Mouse (Mus musculus): Measurements from ENCODE around the gene Kcnb1. TPM values are rescaled to one million over a fixed set of nuclear protein-coding genes. Genes with fewer than 3 reads are reported as not detected.

Gene Kcnb1
- polyA plus RNA-seq, 1 experiment from 2014 or later, result 1.7 TPM

DNA sequence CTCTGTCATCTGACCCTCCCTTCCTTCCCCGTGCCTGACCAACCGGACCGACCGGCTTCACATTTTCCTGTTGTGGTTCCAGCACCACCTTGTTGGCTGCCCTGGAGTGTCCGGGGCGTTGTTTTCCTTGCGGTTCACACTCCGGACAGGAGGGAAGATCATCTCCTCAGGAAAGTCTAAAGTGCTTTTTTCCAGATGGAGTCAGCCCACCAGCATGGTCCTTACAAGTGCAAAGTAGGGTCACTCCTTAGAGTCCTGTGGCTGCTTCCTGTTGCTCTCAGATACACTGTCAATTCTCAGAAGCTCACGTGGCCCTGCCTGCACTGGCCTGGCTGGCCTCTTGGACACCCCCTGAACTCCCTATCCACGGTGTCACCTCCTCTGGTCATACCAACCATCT, 71.9 kb downstream of the Kcnb1 start:
- H3K36me3 ChIP-seq (ENCODE audit: control insufficient read depth, insufficient read depth, low read length), result no peaks in the 10 kb centered on the region
- H3K9me3 ChIP-seq (replicated peaks; ENCODE audit: control insufficient read depth, low read length), result no peaks in the 10 kb centered on the region
- no peak overlapping the region for H3K9ac ChIP-seq (ENCODE audit: low read length)
- WGBS, result 49% methylated on average over 10 of the region's 10 CpGs
- H3K27me3 ChIP-seq (ENCODE audit: control insufficient read depth, insufficient read depth, low read length), result no peaks in the 10 kb centered on the region
- H3K4me3 ChIP-seq (replicated peaks; ENCODE audit: low read length), result no peak overlapping the region
- H3K4me1 ChIP-seq (ENCODE audit: control insufficient read depth, insufficient read depth, low read length), result 0 out of 2 replicates have a peak, but pooled peaks cover 4% of the 10 kb centered on the region
- H3K4me2 ChIP-seq (ENCODE audit: low read depth, low read length), result no peak overlapping the region
- ATAC-seq (ENCODE audit: insufficient read depth, low FRiP score), result no peak; the same call in 1 of the 2 replicates
- H3K27ac ChIP-seq (ENCODE audit: low read length), result no peak overlapping the region

DNA sequence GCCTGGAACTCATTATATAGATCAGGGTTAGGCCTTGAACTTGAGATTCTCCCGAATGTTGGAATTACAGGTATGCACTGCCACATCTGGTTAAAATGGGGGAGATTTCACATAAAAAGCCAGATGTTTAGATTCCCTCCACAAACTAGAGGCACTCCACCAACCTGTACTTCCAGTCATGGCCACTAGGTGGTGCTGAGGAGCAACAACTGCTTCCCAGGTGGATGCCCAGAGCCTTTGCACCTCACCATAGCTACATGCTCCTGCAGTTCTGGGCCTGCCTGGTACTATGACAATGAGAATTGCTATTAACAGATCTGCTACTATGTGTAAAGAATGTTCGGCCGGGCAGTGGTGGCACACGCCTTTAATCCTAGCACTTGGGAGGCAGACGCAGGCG, 77.2 kb downstream of the Kcnb1 start:
- Histone ChIP-seq H3K27me3 (ENCODE audit: control insufficient read depth, insufficient read depth, low read length) (no peaks in the 10 kb centered on the region), H3K9me3 (replicated peaks; ENCODE audit: control insufficient read depth, low read length) (no peaks in the 10 kb centered on the region), H3K36me3 (ENCODE audit: control insufficient read depth, insufficient read depth, low read length) (no peaks in the 10 kb centered on the region), H3K4me1 (ENCODE audit: control insufficient read depth, insufficient read depth, low read length) (no peaks in the 10 kb centered on the region), H3K27ac (ENCODE audit: low read length) (no peak overlapping the region), H3K4me3 (replicated peaks; ENCODE audit: low read length) (no peak overlapping the region), H3K4me2 (ENCODE audit: low read depth, low read length) (no peak overlapping the region), H3K9ac (ENCODE audit: low read length) (no peak overlapping the region)
- WGBS, result 44% methylated on average over 6 of the region's 6 CpGs
- ATAC-seq (ENCODE audit: insufficient read depth, low FRiP score), result no peak

DNA sequence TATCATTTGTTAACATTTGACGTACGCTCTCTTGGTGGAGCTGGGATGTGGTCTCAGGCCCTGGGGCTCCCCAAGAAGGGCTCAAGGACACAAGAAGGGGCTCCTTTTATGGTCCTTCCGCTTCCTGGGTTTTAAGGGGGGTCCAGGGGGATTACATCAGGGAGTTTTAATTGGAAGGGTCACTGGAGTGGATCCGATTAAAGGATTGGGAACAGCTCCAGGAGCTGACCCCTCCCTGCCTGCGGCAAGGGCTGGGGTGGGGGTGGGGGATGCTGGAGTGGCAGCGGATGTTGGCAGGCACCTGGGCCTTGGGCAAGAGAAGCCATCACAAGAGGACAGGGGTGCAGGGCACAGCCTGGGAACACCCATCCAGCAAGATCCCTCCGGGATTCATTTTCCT, 77.7 kb downstream of the Kcnb1 start:
- 57% methylated on average over 7 of the region's 7 CpGs for WGBS
- no peak for ATAC-seq (ENCODE audit: insufficient read depth, low FRiP score)

DNA sequence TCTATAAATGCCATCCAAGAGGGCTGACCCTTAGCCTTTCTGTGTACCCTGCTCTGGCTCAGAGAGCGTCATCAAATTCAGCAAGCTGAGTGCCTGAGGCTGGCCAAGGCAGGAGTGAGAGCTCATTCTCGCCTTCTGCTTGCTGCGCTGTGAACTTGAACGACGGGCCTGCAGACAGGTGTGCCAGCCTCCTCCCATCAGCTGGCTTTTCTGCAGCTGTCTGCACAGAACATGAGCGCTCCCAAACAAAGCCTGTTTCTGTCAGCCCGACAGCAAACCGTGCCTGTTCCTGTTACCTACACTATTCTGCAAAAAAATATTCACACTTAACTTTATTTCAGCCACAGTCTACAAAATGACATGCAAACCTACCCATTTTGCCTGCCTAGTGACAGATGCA, 80.4 kb downstream of the Kcnb1 start:
- no peak for ATAC-seq (ENCODE audit: insufficient read depth, low FRiP score)
- Histone ChIP-seq H3K36me3 (ENCODE audit: control insufficient read depth, insufficient read depth, low read length) (no peaks in the 10 kb centered on the region), H3K4me3 (replicated peaks; ENCODE audit: low read length) (no peak overlapping the region), H3K9ac (ENCODE audit: low read length) (no peak overlapping the region), H3K27ac (ENCODE audit: low read length) (no peak overlapping the region), H3K9me3 (replicated peaks; ENCODE audit: control insufficient read depth, low read length) (no peaks in the 10 kb centered on the region), H3K4me2 (ENCODE audit: low read depth, low read length) (no peak overlapping the region), H3K27me3 (ENCODE audit: control insufficient read depth, insufficient read depth, low read length) (no peaks in the 10 kb centered on the region), H3K4me1 (ENCODE audit: control insufficient read depth, insufficient read depth, low read length) (no peaks in the 10 kb centered on the region)
- WGBS, result 64% methylated on average over 8 of the region's 8 CpGs

More for the DNA sequence above, 77.7 kb downstream of the Kcnb1 start:
- no peak overlapping the region for H3K4me3 ChIP-seq (replicated peaks; ENCODE audit: low read length)
- H3K4me1 ChIP-seq (ENCODE audit: control insufficient read depth, insufficient read depth, low read length), result no peaks in the 10 kb centered on the region
- no peaks in the 10 kb centered on the region for H3K9me3 ChIP-seq (replicated peaks; ENCODE audit: control insufficient read depth, low read length)
- no peaks in the 10 kb centered on the region for H3K27me3 ChIP-seq (ENCODE audit: control insufficient read depth, insufficient read depth, low read length)
- no peak overlapping the region for H3K4me2 ChIP-seq (ENCODE audit: low read depth, low read length)
- no peak overlapping the region for H3K27ac ChIP-seq (ENCODE audit: low read length)
- H3K36me3 ChIP-seq (ENCODE audit: control insufficient read depth, insufficient read depth, low read length), result no peaks in the 10 kb centered on the region
- no peak overlapping the region for H3K9ac ChIP-seq (ENCODE audit: low read length)

DNA sequence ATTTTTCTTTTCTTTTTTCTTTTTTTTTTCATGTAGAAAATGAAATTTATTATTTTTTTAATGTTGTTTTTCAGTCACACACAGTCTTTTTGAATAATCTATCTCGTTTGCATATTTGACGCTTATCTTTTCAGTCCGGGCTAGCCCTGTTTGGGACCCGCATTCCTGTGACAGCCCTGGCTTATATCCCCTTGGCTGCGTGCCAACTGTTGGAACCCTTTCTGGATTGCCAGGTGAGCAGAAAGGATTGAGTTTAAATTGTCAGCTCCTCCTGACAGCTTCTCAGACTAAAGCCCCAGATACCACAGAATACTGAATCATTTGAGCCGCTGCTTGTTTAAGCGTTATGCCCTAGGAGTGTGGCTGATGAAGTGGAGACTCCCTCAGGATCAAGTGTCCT, 86.4 kb downstream of the Kcnb1 start:
- Histone ChIP-seq H3K9ac (ENCODE audit: low read length) (no peak overlapping the region), H3K4me1 (ENCODE audit: control insufficient read depth, insufficient read depth, low read length) (no peaks in the 10 kb centered on the region), H3K27ac (ENCODE audit: low read length) (no peak overlapping the region), H3K36me3 (ENCODE audit: control insufficient read depth, insufficient read depth, low read length) (no peaks in the 10 kb centered on the region), H3K4me3 (replicated peaks; ENCODE audit: low read length) (no peak overlapping the region), H3K27me3 (ENCODE audit: control insufficient read depth, insufficient read depth, low read length) (no peaks in the 10 kb centered on the region), H3K4me2 (ENCODE audit: low read depth, low read length) (no peak overlapping the region), H3K9me3 (replicated peaks; ENCODE audit: control insufficient read depth, low read length) (no peaks in the 10 kb centered on the region)
- 46% methylated on average over 7 of the region's 7 CpGs for WGBS
- ATAC-seq (ENCODE audit: insufficient read depth, low FRiP score), result no peak

DNA sequence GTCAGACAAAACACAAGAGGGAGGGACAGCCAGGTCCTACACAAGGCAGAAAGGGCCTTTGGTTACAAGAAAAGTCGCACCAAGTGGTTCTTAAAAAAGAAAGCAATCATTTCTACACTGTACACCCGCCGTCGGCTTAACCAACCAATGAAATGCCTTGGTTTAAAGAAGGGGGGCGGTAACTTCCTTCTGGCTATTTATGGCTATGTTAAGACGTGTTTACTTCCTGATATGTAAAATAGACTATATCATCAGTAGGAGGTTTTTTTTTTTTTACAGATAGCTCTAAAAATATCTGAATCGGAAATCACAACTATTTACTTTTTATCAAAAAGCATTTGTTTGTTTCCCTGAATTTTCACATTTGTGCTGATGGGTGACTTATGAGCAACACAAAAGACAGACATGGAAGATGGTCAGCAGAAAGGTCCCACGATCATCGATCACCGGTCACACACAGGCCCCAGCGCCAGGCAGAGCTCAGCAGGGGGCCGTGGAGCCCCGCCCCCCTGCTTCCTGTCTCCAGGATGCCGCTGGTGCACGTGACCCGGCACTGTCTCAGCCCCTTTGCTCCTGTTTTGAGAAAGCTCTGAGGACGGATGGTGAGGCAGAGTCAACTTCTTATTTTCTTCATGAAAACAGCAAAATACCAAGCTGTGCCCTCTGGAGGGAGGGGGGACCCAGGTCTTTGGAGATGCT, 88.1 kb downstream of the Kcnb1 start:
- no peaks in the 10 kb centered on the region for H3K27me3 ChIP-seq (ENCODE audit: control insufficient read depth, insufficient read depth, low read length)
- no peaks in the 10 kb centered on the region for H3K36me3 ChIP-seq (ENCODE audit: control insufficient read depth, insufficient read depth, low read length)
- WGBS, result 68% methylated on average over 17 of the region's 17 CpGs
- no peak overlapping the region for H3K4me2 ChIP-seq (ENCODE audit: low read depth, low read length)
- no peak overlapping the region for H3K27ac ChIP-seq (ENCODE audit: low read length)
- no peaks in the 10 kb centered on the region for H3K9me3 ChIP-seq (replicated peaks; ENCODE audit: control insufficient read depth, low read length)
- no peak overlapping the region for H3K9ac ChIP-seq (ENCODE audit: low read length)
- no peak for ATAC-seq (ENCODE audit: insufficient read depth, low FRiP score)
- no peaks in the 10 kb centered on the region for H3K4me1 ChIP-seq (ENCODE audit: control insufficient read depth, insufficient read depth, low read length)
- H3K4me3 ChIP-seq (replicated peaks; ENCODE audit: low read length), result no peak overlapping the region

DNA sequence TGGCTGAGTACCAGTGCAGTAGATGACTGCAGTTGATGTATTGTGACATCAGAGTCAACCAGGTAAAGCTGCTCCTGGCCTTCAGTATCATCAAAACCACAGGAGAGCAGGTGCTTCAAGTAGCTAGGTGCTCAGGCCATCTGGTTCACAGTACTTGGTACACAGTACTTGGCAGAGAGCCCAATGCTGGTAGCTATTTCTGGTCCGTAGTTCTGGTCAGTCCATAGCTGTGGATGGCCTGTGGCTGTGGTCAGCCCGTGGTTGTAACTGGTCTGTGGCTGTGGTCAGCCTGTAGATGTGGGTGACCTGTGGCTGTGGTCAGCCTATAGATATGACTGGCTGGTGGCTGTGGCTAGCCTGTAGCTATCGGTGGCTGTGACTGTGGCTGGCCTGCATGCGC, 95.3 kb downstream of the Kcnb1 start:
- H3K4me1 ChIP-seq (ENCODE audit: control insufficient read depth, insufficient read depth, low read length), result no peaks in the 10 kb centered on the region
- no peak overlapping the region for H3K4me2 ChIP-seq (ENCODE audit: low read depth, low read length)
- no peaks in the 10 kb centered on the region for H3K27me3 ChIP-seq (ENCODE audit: control insufficient read depth, insufficient read depth, low read length)
- no peak overlapping the region for H3K9ac ChIP-seq (ENCODE audit: low read length)
- WGBS, result 84% methylated on average over 4 of the region's 4 CpGs
- H3K27ac ChIP-seq (ENCODE audit: low read length), result no peak overlapping the region
- H3K9me3 ChIP-seq (replicated peaks; ENCODE audit: control insufficient read depth, low read length), result no peaks in the 10 kb centered on the region
- ATAC-seq (ENCODE audit: insufficient read depth, low FRiP score), result no peak
- H3K4me3 ChIP-seq (replicated peaks; ENCODE audit: low read length), result no peak overlapping the region
- H3K36me3 ChIP-seq (ENCODE audit: control insufficient read depth, insufficient read depth, low read length), result no peaks in the 10 kb centered on the region

DNA sequence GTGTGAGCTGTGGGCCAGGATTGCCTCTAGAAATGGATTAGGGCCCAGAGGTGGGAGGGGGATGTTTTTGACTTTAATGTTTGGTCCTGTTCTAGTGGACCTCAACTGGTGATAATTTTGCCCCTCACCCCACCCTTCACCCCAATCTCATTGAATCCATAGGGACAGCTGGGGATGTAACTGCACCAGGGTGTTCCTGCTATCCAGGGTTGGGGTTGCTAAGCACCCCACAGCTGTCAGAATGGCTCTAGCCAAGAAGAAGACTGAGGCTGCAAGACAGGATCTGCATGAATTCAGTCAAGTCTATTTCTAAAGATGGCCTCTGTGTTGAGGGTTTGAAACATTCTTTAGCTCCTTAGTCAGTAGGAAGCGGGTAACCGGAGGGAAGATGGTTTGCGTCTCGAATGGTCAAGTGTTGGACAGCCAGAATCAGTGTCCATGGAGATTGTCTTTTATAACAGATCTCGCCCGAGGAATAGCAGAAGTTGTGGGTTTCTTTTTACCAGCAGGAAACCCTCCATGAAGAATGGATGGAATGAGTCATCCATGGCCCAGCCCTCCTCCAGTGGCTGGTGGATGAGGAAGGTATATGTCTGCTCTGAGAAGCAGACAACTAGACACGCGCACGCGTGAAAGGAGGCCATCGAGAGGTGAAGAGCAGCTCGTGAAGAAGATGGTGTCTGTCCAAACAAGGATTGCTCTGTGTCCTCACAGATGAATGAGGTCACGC, 96.6 kb downstream of the Kcnb1 start:
- no peak for ATAC-seq (ENCODE audit: insufficient read depth, low FRiP score)
- WGBS, result 83% methylated on average over 13 of the region's 13 CpGs
- H3K4me2 ChIP-seq (ENCODE audit: low read depth, low read length), result no peak overlapping the region
- no peaks in the 10 kb centered on the region for H3K36me3 ChIP-seq (ENCODE audit: control insufficient read depth, insufficient read depth, low read length)
- no peak overlapping the region for H3K9ac ChIP-seq (ENCODE audit: low read length)
- no peaks in the 10 kb centered on the region for H3K4me1 ChIP-seq (ENCODE audit: control insufficient read depth, insufficient read depth, low read length)
- H3K9me3 ChIP-seq (replicated peaks; ENCODE audit: control insufficient read depth, low read length), result no peaks in the 10 kb centered on the region
- H3K27me3 ChIP-seq (ENCODE audit: control insufficient read depth, insufficient read depth, low read length), result no peaks in the 10 kb centered on the region
- no peak overlapping the region for H3K4me3 ChIP-seq (replicated peaks; ENCODE audit: low read length)
- no peak overlapping the region for H3K27ac ChIP-seq (ENCODE audit: low read length)

DNA sequence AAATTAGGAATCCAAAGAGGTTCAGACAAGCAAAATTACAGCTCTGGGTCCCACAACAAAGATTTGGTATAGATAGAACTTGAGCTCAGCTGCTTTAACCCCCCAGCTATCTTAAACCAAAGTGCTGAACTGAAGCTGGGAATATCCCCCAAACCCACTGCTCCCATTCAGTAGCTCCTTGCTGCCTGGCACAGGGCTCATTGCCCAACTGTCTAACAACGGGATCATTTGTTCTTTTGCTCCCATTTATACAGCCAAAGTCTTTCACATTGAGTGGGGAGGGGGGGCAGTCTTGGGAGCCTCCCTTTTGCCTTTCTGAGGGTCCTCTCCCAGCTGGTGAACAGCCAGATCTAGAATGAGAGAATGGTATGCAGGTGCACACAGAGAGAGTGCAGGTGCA, 99.7 kb downstream of the Kcnb1 start:
- no peak for ATAC-seq (ENCODE audit: insufficient read depth, low FRiP score)
- Histone ChIP-seq H3K36me3 (ENCODE audit: control insufficient read depth, insufficient read depth, low read length) (no peaks in the 10 kb centered on the region), H3K4me2 (ENCODE audit: low read depth, low read length) (no peak overlapping the region), H3K9me3 (replicated peaks; ENCODE audit: control insufficient read depth, low read length) (no peaks in the 10 kb centered on the region), H3K4me1 (ENCODE audit: control insufficient read depth, insufficient read depth, low read length) (no peaks in the 10 kb centered on the region), H3K9ac (ENCODE audit: low read length) (no peak overlapping the region), H3K4me3 (replicated peaks; ENCODE audit: low read length) (no peak overlapping the region), H3K27ac (ENCODE audit: low read length) (no peak overlapping the region), H3K27me3 (ENCODE audit: control insufficient read depth, insufficient read depth, low read length) (no peaks in the 10 kb centered on the region)
- 79% methylated on average over 1 of the region's 1 CpGs for WGBS

All from stomach, embryonic 16.5 days (tissue).